Mouse (Mus musculus): Measurements from ENCODE around the gene Ciz1. TPM values are rescaled to one million over a fixed set of nuclear protein-coding genes. Genes with fewer than 3 reads are reported as not detected.
A peak's percentile ranks its signal among the peaks of the same experiment; 100 is the strongest.

Gene Ciz1
- total RNA-seq, 2 experiments from 2014 or later, result 46.6 to 69.0 TPM

- no peak for ATAC-seq (replicated peaks; ENCODE audit: poor library complexity)
Measured at GRCm38 (mm10) chr2:32319586-32320580, 32.2 kb upstream of the Ciz1 start.

- ATAC-seq (replicated peaks; ENCODE audit: poor library complexity), result no peak
Measured at GRCm38 (mm10) chr2:32320721-32321120, 31.4 kb upstream of the Ciz1 start.

GRCm38 (mm10) chr2:32321591-32322298 lies 30.4 kb upstream of the Ciz1 start:
- ATAC-seq (replicated peaks; ENCODE audit: poor library complexity), result no peak

GRCm38 (mm10) chr2:32322754-32323741 lies 29.1 kb upstream of the Ciz1 start:
- ATAC-seq (replicated peaks; ENCODE audit: poor library complexity), result no peak

GRCm38 (mm10) chr2:32324322-32324721 lies 27.8 kb upstream of the Ciz1 start:
- ATAC-seq (replicated peaks; ENCODE audit: poor library complexity), result no peak

GRCm38 (mm10) chr2:32325342-32325741 lies 26.8 kb upstream of the Ciz1 start:
- ATAC-seq (replicated peaks; ENCODE audit: poor library complexity), result no peak

GRCm38 (mm10) chr2:32327200-32327599 lies 24.9 kb upstream of the Ciz1 start:
- no peak for ATAC-seq (replicated peaks; ENCODE audit: poor library complexity)

GRCm38 (mm10) chr2:32328911-32329460 lies 23.1 kb upstream of the Ciz1 start:
- ATAC-seq (replicated peaks; ENCODE audit: poor library complexity), result no peak

- no peak for ATAC-seq (replicated peaks; ENCODE audit: poor library complexity)
Measured at GRCm38 (mm10) chr2:32329531-32329930, 22.6 kb upstream of the Ciz1 start.

GRCm38 (mm10) chr2:32332159-32332558 lies 20.0 kb upstream of the Ciz1 start:
- ATAC-seq (replicated peaks; ENCODE audit: poor library complexity), result no peak

GRCm38 (mm10) chr2:32335888-32336287 lies 16.2 kb upstream of the Ciz1 start:
- no peak for ATAC-seq (replicated peaks; ENCODE audit: poor library complexity)

GRCm38 (mm10) chr2:32339912-32340642 lies 12.1 kb upstream of the Ciz1 start:
- 0 out of 2 replicates have a peak, but pooled peaks have one; percentile 31 for ATAC-seq (replicated peaks; ENCODE audit: poor library complexity)

- ATAC-seq (replicated peaks; ENCODE audit: poor library complexity), result no peak
Measured at GRCm38 (mm10) chr2:32340836-32341633, 11.1 kb upstream of the Ciz1 start.

GRCm38 (mm10) chr2:32341634-32341939 lies 10.5 kb upstream of the Ciz1 start:
- ATAC-seq (replicated peaks; ENCODE audit: poor library complexity), result no peak

- no peak for ATAC-seq (replicated peaks; ENCODE audit: poor library complexity)
Measured at GRCm38 (mm10) chr2:32342039-32342438, 10.1 kb upstream of the Ciz1 start.

GRCm38 (mm10) chr2:32342539-32343350 lies 9.4 kb upstream of the Ciz1 start:
- ATAC-seq (replicated peaks; ENCODE audit: poor library complexity), result no peak

- no peak for ATAC-seq (replicated peaks; ENCODE audit: poor library complexity)
Measured at GRCm38 (mm10) chr2:32343351-32343671, 8.8 kb upstream of the Ciz1 start.

GRCm38 (mm10) chr2:32344056-32344455 lies 8.1 kb upstream of the Ciz1 start:
- ATAC-seq (replicated peaks; ENCODE audit: poor library complexity), result no peak
